Mouse (Mus musculus) intestine, postnatal 0 days (tissue): ENCODE data around the gene Hykk. TPM values are rescaled to one million over a fixed set of nuclear protein-coding genes. Genes with fewer than 3 reads are reported as not detected.

ENCODE experiments used
- ATAC-seq: fragments of 200-750 bp; cut with Nextera tagmentation; 2 replicates; pipeline ENCODE4 v1.8.0; 2017; ENCODE audit warnings: mild to moderate bottlenecking, moderate TSS enrichment, moderate library complexity
- H3K27ac ChIP-seq: fragments of 300-500 bp; sonication (generic); 2 replicates; pipeline ENCODE4 v1.5.1; 2014; ENCODE audit warnings: mild to moderate bottlenecking, low read depth, low read length, moderate library complexity
- H3K27me3 ChIP-seq: fragments of 300-500 bp; sonication (generic); replicated peaks from 2 replicates; pipeline ENCODE4 v1.6.1; 2014; ENCODE audit warnings: low read length, mixed read lengths; ENCODE audit not compliant: control insufficient read depth, insufficient read depth
- H3K36me3 ChIP-seq: fragments of 300-500 bp; sonication (generic); 2 replicates; pipeline ENCODE4 v1.6.1; 2014; ENCODE audit warnings: mild to moderate bottlenecking, moderate library complexity; ENCODE audit not compliant: control insufficient read depth, insufficient read depth
- H3K4me1 ChIP-seq: fragments of 300-500 bp; sonication (generic); replicated peaks from 2 replicates; pipeline ENCODE4 v1.6.1; 2014; ENCODE audit warnings: antibody characterized with exemption, low read length, mixed read lengths; ENCODE audit not compliant: control insufficient read depth, insufficient read depth
- H3K4me2 ChIP-seq: fragments of 300-500 bp; sonication (generic); replicated peaks from 2 replicates; pipeline ENCODE4 v1.6.1; 2014; ENCODE audit warnings: low read depth, mild to moderate bottlenecking, moderate library complexity
- H3K4me3 ChIP-seq: fragments of 300-500 bp; sonication (generic); 2 replicates; pipeline ENCODE4 v1.5.1; 2014; ENCODE audit warnings: low read depth, low read length
- H3K9ac ChIP-seq: fragments of 300-500 bp; sonication (generic); 2 replicates; pipeline ENCODE4 v1.6.1; 2014; ENCODE audit warnings: mild to moderate bottlenecking, low read depth, low read length
- H3K9me3 ChIP-seq: fragments of 300-500 bp; sonication (generic); 2 replicates; pipeline ENCODE4 v1.6.1; 2016; ENCODE audit warnings: mixed run types; ENCODE audit not compliant: control insufficient read depth
- CTCF ChIP-seq: sonication (generic); IDR thresholded peaks from 2 replicates; pipeline ENCODE4 v1.5.1; 2016; ENCODE audit warnings: low read depth, mild to moderate bottlenecking, control low read depth, antibody characterized with exemption, moderate library complexity
- WGBS: fragments of 180-500 bp; shearing (Covaris S2); extraction: QIAGEN DNeasy Blood & Tissue Kit; methylation state at CpG from one replicate; pipeline ENCODE4 v1.1.7; 2014; 5-methylcytosine and 5-hydroxymethylcytosine counted together
- polyA plus RNA-seq: library from polyadenylated mRNA; unstranded; fragments of >200 nt; fragmentation: Nextera tagmentation; extraction: Ambion mirVana; gene quantifications from 2 replicates; pipeline ENCODE4 v1.2.1, GENCODE M21; 2015

The Hykk gene
- polyA plus RNA-seq, 1 experiment from 2014 or later = 1.2 TPM

- H3K4me1 ChIP-seq = peaks cover 3% of the 10 kb centered on the region; the same call in 1 of the 2 replicates
- no peak overlapping the region for H3K4me3 ChIP-seq
- no peak for TF ChIP-seq CTCF
- no peaks in the 10 kb centered on the region for H3K27me3 ChIP-seq
- WGBS = 71% methylated on average over 8 of the region's 8 CpGs
- peak overlapping the region; percentile 96 for H3K4me2 ChIP-seq
- H3K27ac ChIP-seq = no peak overlapping the region
- H3K36me3 ChIP-seq = peaks cover 3% of the 10 kb centered on the region; the same call in 1 of the 2 replicates
- ATAC-seq = no peak
- no peak overlapping the region for H3K9ac ChIP-seq
- no peaks in the 10 kb centered on the region for H3K9me3 ChIP-seq
Observed at GRCm38 (mm10) chr9:54916401-54916800, 682 bp upstream of the Hykk start.

GRCm38 (mm10) chr9:54918191-54918590 is 1.1 kb downstream of the Hykk start:
- no peaks in the 10 kb centered on the region for H3K36me3 ChIP-seq
- H3K9ac ChIP-seq = no peak overlapping the region
- no peak for TF ChIP-seq CTCF
- no peaks in the 10 kb centered on the region for H3K9me3 ChIP-seq
- H3K4me3 ChIP-seq = no peak overlapping the region
- H3K27ac ChIP-seq = no peak overlapping the region
- WGBS = 76% methylated on average over 2 of the region's 2 CpGs
- no peak for ATAC-seq
- peaks cover 3% of the 10 kb centered on the region; the same call in 1 of the 2 replicates for H3K4me1 ChIP-seq
- H3K27me3 ChIP-seq = no peaks in the 10 kb centered on the region
- peak overlapping the region; percentile 96; the same call in 1 of the 2 replicates for H3K4me2 ChIP-seq

- no peak for ATAC-seq
- Histone ChIP-seq H3K4me2 (no peak overlapping the region), H3K4me1 (peaks cover 3% of the 10 kb centered on the region; the same call in 1 of the 2 replicates), H3K9me3 (no peaks in the 10 kb centered on the region), H3K36me3 (no peaks in the 10 kb centered on the region), H3K9ac (no peak overlapping the region), H3K4me3 (no peak overlapping the region), H3K27ac (no peak overlapping the region), H3K27me3 (no peaks in the 10 kb centered on the region)
- WGBS = 75% methylated on average over 5 of the region's 5 CpGs
- no peak for TF ChIP-seq CTCF
Observed at GRCm38 (mm10) chr9:54918781-54919180, 1.7 kb downstream of the Hykk start.

GRCm38 (mm10) chr9:54919946-54920345 is 2.9 kb downstream of the Hykk start:
- ATAC-seq = no peak
- no peak for TF ChIP-seq CTCF
- no peaks in the 10 kb centered on the region for H3K9me3 ChIP-seq
- H3K36me3 ChIP-seq = no peaks in the 10 kb centered on the region
- H3K27me3 ChIP-seq = no peaks in the 10 kb centered on the region
- H3K4me3 ChIP-seq = no peak overlapping the region
- H3K4me1 ChIP-seq = peaks cover 3% of the 10 kb centered on the region; the same call in 1 of the 2 replicates
- H3K4me2 ChIP-seq = no peak overlapping the region
- H3K27ac ChIP-seq = no peak overlapping the region
- H3K9ac ChIP-seq = no peak overlapping the region
- WGBS = 38% methylated on average over 4 of the region's 4 CpGs

- no peak for ATAC-seq
- TF ChIP-seq CTCF = no peak
- Histone ChIP-seq H3K4me1 (0 out of 2 replicates have a peak, but pooled peaks cover 4% of the 10 kb centered on the region), H3K27me3 (no peaks in the 10 kb centered on the region), H3K36me3 (no peaks in the 10 kb centered on the region), H3K4me3 (no peak overlapping the region), H3K9me3 (no peaks in the 10 kb centered on the region), H3K27ac (no peak overlapping the region), H3K9ac (no peak overlapping the region), H3K4me2 (no peak overlapping the region)
- WGBS = 90% methylated on average over 1 of the region's 1 CpGs
Observed at GRCm38 (mm10) chr9:54930741-54931140, 13.7 kb downstream of the Hykk start.

GRCm38 (mm10) chr9:54931765-54932164 is 14.7 kb downstream of the Hykk start:
- Histone ChIP-seq H3K27ac (no peak overlapping the region), H3K9me3 (no peaks in the 10 kb centered on the region), H3K27me3 (no peaks in the 10 kb centered on the region), H3K9ac (no peak overlapping the region), H3K4me1 (0 out of 2 replicates have a peak, but pooled peaks cover 4% of the 10 kb centered on the region), H3K36me3 (no peaks in the 10 kb centered on the region), H3K4me2 (no peak overlapping the region), H3K4me3 (no peak overlapping the region)
- 23% methylated on average over 1 of the region's 1 CpGs for WGBS
- ATAC-seq = no peak
- peak; percentile 58 for TF ChIP-seq CTCF

- Histone ChIP-seq H3K4me3 (no peak overlapping the region), H3K27me3 (no peaks in the 10 kb centered on the region), H3K4me2 (no peak overlapping the region), H3K36me3 (no peaks in the 10 kb centered on the region), H3K9me3 (no peaks in the 10 kb centered on the region), H3K27ac (no peak overlapping the region), H3K4me1 (0 out of 2 replicates have a peak, but pooled peaks cover 4% of the 10 kb centered on the region), H3K9ac (no peak overlapping the region)
- no peak for TF ChIP-seq CTCF
- 52% methylated on average over 2 of the region's 2 CpGs for WGBS
- no peak for ATAC-seq
Observed at GRCm38 (mm10) chr9:54932379-54932778, 15.3 kb downstream of the Hykk start.
